9 mouse cellular contexts compared by ENCODE assay signal in the genomic region with DNA sequence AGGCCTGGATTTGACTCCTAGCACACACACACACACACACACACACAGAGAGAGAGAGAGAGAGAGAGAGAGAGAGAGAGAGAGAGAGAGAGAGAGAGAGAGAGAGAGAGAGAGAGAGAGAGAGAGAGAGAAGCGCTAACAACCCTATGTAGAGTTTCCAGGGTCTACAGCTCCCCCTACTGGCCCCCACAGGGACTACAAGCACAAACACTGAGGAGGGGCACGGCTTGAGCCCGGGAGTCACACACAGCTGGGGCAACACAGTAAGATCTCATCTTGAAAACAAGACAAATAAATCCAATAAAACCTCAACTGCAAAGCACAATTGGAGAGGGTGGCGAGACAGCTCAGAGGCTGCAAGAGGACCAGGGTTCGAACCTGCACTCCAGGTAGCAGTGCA. TPM values are rescaled to one million over a fixed set of nuclear protein-coding genes. Genes with fewer than 3 reads are reported as not detected.
A peak's percentile ranks its signal among the peaks of the same experiment; 100 is the strongest.
DNase-seq lines count a peak whose midpoint lies in the region; ATAC-seq and TF ChIP-seq lines count a peak whose summit lies in the region.
"Had no signal": no experiment of that assay in that cellular context is flagged by ENCODE, and none has a peak within 500 bp of the region (broad histone marks: within the 10 kb centered on the region; RNA-seq: fewer than 3 reads in every experiment).

No protein-coding gene starts in this region.

- H3K27ac ChIP-seq in liver, adult 2 months (replicated peaks; ENCODE audit: insufficient read depth, low read depth, low read length) = no peak overlapping the region
- no peak overlapping the region for H3K27ac ChIP-seq in liver, embryonic 12.5 days
- no peak overlapping the region for H3K27ac ChIP-seq in cortical plate, adult 2 months (ENCODE audit: insufficient read depth, low read length)
- H3K27ac ChIP-seq: lung, embryonic 15.5 days had no signal

- 44% methylated on average over 5 of the region's 5 CpGs for WGBS in liver, adult 2 months
- 39% methylated on average over 5 of the region's 5 CpGs for WGBS in liver, embryonic 12.5 days (ENCODE audit: insufficient replicate concordance)

- H3K27me3 ChIP-seq in liver, adult 2 months (ENCODE audit: control insufficient read depth, insufficient read depth, low read length) = no peaks in the 10 kb centered on the region
- H3K27me3 ChIP-seq in liver, embryonic 12.5 days (replicated peaks) = peaks cover 19% of the 10 kb centered on the region; the same call in 1 of the 2 replicates

- ATAC-seq in liver, embryonic 12.5 days = no peak
- ATAC-seq in megakaryocyte progenitor cell, adult 5-6 weeks (replicated peaks; ENCODE audit: poor library complexity) = peak; percentile 71; the same call in 1 of the 2 replicates

- TF ChIP-seq CTCF in liver, adult 2 months (IDR thresholded peaks at IDR 0.05; ENCODE audit: low read depth, low read length) = peak; percentile 71
- TF ChIP-seq CTCF in cortical plate, adult 2 months (IDR thresholded peaks at IDR 0.05; ENCODE audit: extremely low read depth, insufficient read depth, low read length) = peak; percentile 40

- no peak for TF ChIP-seq POLR2A in liver, adult 2 months (IDR thresholded peaks at IDR 0.05; ENCODE audit: extremely low read depth, insufficient read depth, low read length)
- TF ChIP-seq POLR2A in cortical plate, adult 2 months (IDR thresholded peaks at IDR 0.05; ENCODE audit: extremely low read depth, insufficient read depth, low read length) = no peak

- H3K4me3 ChIP-seq in liver, adult 2 months (ENCODE audit: insufficient read depth, low read depth, low read length) = no peak overlapping the region
- H3K4me3 ChIP-seq in liver, embryonic 12.5 days = no peak overlapping the region
- H3K4me3 ChIP-seq in cortical plate, adult 2 months (ENCODE audit: insufficient read depth, low read length) = no peak overlapping the region
- H3K4me3 ChIP-seq: lung, embryonic 15.5 days had no signal

- peak; percentile 63 to 64 for DNase-seq in cerebellum, postnatal 10 days
- no peak for DNase-seq in cerebellum, adult 11 months
- no peak for DNase-seq in liver, adult 2 months (ENCODE audit: extremely low read depth, low read depth, low spot score)
- no peak for DNase-seq in frontal cortex, postnatal 10 days (ENCODE audit: low spot score in 2 of 2)
- no peak for DNase-seq in ovary, adult 18-20 months (ENCODE audit: low spot score)

- H3K9me3 ChIP-seq in liver, embryonic 12.5 days (replicated peaks) = no peaks in the 10 kb centered on the region
- H3K9me3 ChIP-seq: lung, embryonic 15.5 days had no signal

- no peak overlapping the region for H3K9ac ChIP-seq in liver, adult 2 months (ENCODE audit: low read depth, low read length)
- H3K9ac ChIP-seq in liver, embryonic 12.5 days = no peak overlapping the region
- H3K9ac ChIP-seq: lung, embryonic 15.5 days had no signal

- H3K4me1 ChIP-seq in liver, adult 2 months (ENCODE audit: control insufficient read depth, insufficient read depth, low read length) = no peaks in the 10 kb centered on the region
- no peaks in the 10 kb centered on the region for H3K4me1 ChIP-seq in liver, embryonic 12.5 days
- no peaks in the 10 kb centered on the region for H3K4me1 ChIP-seq in cortical plate, adult 2 months (ENCODE audit: control insufficient read depth, insufficient read depth, low read length)

- no peak overlapping the region for H3K4me2 ChIP-seq in liver, embryonic 12.5 days
- H3K4me2 ChIP-seq: lung, embryonic 15.5 days had no signal

- H3K36me3 ChIP-seq in liver, adult 2 months (ENCODE audit: control insufficient read depth, insufficient read depth, low read length) = no peaks in the 10 kb centered on the region
- H3K36me3 ChIP-seq in liver, embryonic 12.5 days = no peaks in the 10 kb centered on the region
- H3K36me3 ChIP-seq: lung, embryonic 15.5 days had no signal

- no peaks in the 10 kb centered on the region for H3K79me2 ChIP-seq in liver, adult 2 months (ENCODE audit: control insufficient read depth, insufficient read depth, low read length)

RNA-seq across cellular contexts. Expression of a gene that starts 11.7 kb away (rescaled TPM):
- total RNA-seq in liver, adult 2 months (2014; rRNA removed) = not detected in 2 replicates
- polyA plus RNA-seq in liver, adult 2 months (2012; rRNA removed) = not detected in 2 replicates
- not detected in 2 replicates for polyA plus RNA-seq in liver, embryonic 12.5 days (2016; fragmentation: Nextera tagmentation; extraction: Ambion mirVana)
- not detected in 2 replicates for polyA plus RNA-seq in cortical plate, adult 2 months (2012; rRNA removed)
- not detected in 2 replicates for total RNA-seq in megakaryocyte progenitor cell, adult 5-6 weeks (2015)
- not detected in 2 replicates for total RNA-seq in megakaryocyte progenitor cell, adult 5-6 weeks (2017)
- polyA plus RNA-seq: lung, embryonic 15.5 days had no signal

RNA-seq across cellular contexts. Expression of a gene that starts 46.2 kb away (rescaled TPM):
- total RNA-seq in liver, adult 2 months (2014; rRNA removed) = 25.1 and 35.9 TPM in 2 replicates
- 23.0 and 26.5 TPM in 2 replicates for polyA plus RNA-seq in liver, adult 2 months (2012; rRNA removed)
- polyA plus RNA-seq in liver, embryonic 12.5 days (2016; fragmentation: Nextera tagmentation; extraction: Ambion mirVana) = 19.6 and 19.8 TPM in 2 replicates
- polyA plus RNA-seq in cortical plate, adult 2 months (2012; rRNA removed) = 96.6 and 103 TPM in 2 replicates
- total RNA-seq in megakaryocyte progenitor cell, adult 5-6 weeks (2015) = 6.0 and 6.6 TPM in 2 replicates
- total RNA-seq in megakaryocyte progenitor cell, adult 5-6 weeks (2017) = 6.9 and 7.1 TPM in 2 replicates

RNA-seq across cellular contexts. Expression of a gene that starts 57.8 kb away (rescaled TPM):
- total RNA-seq in liver, adult 2 months (2014; rRNA removed) = 61.9 and 79.7 TPM in 2 replicates
- 45.9 and 48.2 TPM in 2 replicates for polyA plus RNA-seq in liver, adult 2 months (2012; rRNA removed)
- polyA plus RNA-seq in liver, embryonic 12.5 days (2016; fragmentation: Nextera tagmentation; extraction: Ambion mirVana) = 135 and 137 TPM in 2 replicates
- polyA plus RNA-seq in cortical plate, adult 2 months (2012; rRNA removed) = 123 and 130 TPM in 2 replicates
- total RNA-seq in megakaryocyte progenitor cell, adult 5-6 weeks (2015) = 73.8 and 74.5 TPM in 2 replicates
- total RNA-seq in megakaryocyte progenitor cell, adult 5-6 weeks (2017) = 65.9 and 78.6 TPM in 2 replicates

Comparison
In these comparisons a context has a peak if more than half of its experiments do, and no peak if none do; other contexts are left out.
1. DNase-seq: peak in cerebellum, postnatal 10 days (2 of 2); none in cerebellum, adult 11 months (single experiment), liver, adult 2 months (single experiment), frontal cortex, postnatal 10 days (0 of 2) and ovary, adult 18-20 months (single experiment).